Mouse (Mus musculus) heart, postnatal 25 days (tissue): ENCODE measurements around the gene Trpm8. TPM values are rescaled to one million over a fixed set of nuclear protein-coding genes. Genes with fewer than 3 reads are reported as not detected.

ENCODE experiments used
- DNase-seq: peaks from one replicate; pipeline ENCODE4 v3.0.0; 2022; ENCODE audit warnings: low spot score
- intact Hi-C: fragments of 180-260 bp; cut with DNase I; formaldehyde crosslinking; loops from one replicate; pipeline ENCODE4 v1.15.1; 2025
- total RNA-seq, 2 experiments: library from RNA; stranded (reverse); gene quantifications; 2 replicates each; pipeline ENCODE4 v1.2.3; 2021

Trpm8 gene
- total RNA-seq, 2 experiments from 2014 or later = not detected

DNA sequence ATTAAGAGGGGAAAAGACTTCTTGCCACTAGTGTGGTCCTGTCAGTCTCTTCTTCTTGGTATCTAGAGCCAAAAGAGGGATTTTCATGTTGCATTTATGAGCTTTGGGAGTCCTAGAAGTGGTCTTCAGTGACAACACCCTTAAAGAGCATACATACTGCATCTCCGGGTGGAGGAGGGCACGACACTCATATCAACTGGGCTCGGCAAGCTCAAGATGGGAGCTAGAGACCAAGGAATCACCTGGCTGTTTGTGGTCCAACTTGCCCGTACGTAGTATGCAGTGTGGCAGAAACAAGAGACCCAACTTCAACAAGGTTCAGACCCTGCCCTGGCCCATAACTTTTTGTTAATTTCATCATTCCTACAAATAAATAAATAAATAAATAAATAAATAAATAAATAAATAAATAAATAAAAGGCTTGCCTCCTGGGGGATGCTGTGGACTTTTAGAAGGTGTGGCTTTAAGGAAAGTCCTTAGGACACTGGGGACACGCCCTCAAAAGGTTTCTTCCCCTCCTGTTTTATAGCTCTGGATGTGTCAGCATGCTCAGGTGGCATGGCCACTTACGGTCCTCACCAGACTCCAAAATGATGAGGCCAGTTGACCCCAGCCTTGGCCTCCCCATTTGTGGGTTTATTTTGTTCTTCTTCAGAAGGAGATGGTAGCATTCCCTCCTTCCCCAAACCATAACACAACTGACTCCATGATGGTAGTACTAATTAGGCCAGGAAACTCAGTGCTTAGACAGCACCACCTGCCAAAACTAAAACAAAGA lies 20.2 kb downstream of the Trpm8 start:
- intact Hi-C loops = no loop called here

DNA sequence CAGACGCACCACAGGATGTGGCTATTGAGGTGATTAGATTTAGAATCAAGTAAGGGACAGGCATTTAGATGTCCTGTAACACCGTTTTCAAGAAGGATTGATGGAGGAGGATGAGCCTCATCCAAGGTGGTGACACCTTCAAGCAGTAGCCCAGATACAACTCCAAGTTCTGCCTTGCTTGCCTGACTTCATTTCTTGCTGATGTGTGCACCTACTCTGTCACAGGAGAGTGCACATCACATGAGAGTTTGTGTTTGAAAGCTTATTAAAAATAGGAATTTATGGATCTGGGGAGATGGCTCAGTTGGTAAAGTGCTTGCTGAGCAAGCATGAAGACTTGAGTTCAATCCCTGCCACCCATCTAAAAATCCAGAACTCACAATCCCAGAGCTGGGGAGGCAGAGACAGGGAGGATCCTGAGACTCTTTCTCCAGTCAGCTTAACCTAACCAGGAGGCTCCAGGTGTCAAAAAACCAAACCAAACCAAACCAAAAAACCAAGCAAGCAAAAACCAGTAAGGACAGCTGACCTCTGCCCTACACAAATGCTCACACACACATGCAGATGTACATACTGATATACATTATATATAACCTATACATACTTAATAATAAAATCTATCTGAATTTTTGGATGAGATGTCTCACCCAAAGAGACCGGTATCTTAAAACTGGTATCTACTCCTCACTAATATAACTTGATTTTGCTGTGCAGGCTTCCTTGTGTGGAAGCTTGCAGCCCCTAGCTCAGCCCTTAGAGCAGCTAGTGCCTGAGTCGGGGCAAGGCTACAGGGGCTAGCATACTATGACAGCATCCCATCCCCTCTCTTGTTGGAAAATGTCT lies 21.4 kb downstream of the Trpm8 start:
- intact Hi-C loops = no loop called here
- no peak for DNase-seq

More for the DNA sequence above, 20.2 kb downstream of the Trpm8 start:
- no peak for DNase-seq

DNA sequence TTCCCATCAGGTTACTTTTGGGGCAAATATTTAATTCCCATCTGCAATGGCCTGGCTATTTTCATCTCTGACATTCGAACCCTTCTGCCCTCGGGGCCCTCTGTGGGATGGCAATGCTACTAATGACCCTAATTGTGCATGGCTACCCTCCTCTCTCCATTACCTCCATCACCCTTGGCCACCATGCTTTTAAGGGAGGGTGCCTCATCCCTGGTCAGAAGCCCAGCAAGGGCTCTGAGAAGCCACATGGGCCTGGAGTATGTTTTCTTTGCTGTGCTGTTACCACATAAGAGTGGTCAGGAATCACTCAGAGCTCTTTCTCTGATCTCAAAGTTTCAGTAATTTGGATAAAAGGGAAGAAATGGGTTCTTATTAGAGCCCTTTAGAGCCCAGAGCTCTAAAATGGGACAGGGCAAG lies 22.1 kb downstream of the Trpm8 start:
- intact Hi-C loops = no loop called here
- no peak for DNase-seq

DNA sequence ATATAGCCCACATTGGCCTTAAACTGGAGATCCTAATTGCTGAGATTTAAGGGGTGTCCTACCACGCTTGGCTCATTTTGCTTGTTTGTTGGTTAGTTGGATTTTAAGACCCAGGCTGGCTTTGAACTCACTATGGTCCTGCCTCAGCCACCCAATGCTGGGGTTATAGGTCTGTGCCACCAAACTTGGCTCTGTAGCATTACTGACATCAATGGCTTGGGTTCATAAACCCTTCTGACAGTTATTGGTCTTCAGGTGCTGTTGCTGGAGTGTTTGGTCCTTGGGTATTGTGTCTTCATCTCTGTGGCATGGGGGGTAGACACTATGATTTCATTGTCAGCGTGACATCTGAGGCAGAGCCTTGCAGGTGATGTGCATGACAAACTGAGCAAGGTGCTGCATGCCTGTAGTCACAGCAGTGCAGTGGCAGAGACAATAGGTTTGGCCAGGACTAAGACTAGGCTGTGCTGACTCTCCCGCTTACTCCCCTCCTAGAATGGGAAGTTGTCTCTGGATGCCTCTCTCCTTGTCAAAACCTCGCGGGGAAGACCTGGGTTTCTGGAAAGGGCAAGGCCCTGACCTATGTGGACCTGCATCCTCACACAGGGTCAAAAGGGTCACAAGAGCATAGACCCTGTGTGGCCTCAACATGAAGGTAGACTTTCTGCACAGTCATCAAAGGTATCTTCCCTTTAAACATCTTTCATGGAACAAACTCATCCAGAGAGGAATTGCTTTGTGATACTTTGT lies 23.0 kb downstream of the Trpm8 start:
- intact Hi-C loops = no loop called here
- DNase-seq = no peak

DNA sequence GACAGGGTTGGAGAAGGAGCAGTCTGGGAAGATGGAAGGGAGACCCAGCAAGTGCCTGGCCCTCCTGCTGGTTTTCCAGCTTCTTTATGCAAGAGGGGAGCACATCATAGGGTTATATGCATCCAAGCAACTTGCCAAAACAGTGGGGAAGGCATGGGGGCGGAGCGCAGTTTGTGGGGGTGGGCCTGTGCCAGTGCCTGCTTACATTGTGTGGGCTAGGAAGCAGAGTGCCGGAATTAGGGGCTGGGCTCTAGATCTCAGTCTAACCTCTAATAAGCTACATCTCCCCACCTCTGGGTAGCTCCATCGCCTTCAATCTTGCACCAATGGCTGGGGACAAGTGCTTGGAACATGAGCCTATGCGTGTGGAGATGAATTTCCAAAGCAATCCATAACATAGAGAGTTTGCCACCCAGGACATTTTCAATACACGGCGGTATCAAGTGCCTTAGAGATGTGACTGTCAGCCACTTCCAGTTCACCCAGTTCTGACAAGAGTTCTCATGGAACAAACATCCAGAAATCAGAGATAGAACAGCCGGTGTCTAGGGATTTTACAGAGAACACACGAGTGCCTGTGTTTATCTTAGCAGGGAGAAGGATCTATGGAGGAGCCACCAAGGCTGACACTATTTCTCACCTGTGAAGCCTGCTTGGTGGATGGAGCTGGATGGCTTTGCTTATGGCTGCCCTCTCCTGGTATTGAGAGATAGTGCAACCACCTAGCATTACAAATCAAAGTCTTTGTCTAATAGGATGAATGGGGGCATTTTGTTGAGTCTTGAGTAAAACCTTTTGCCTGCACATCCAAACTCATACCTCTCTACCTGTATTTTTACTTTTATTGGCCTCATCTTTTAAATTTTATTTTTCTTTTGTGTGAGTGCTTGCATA lies 23.9 kb downstream of the Trpm8 start:
- intact Hi-C loops = no loop called here
- DNase-seq = no peak

DNA sequence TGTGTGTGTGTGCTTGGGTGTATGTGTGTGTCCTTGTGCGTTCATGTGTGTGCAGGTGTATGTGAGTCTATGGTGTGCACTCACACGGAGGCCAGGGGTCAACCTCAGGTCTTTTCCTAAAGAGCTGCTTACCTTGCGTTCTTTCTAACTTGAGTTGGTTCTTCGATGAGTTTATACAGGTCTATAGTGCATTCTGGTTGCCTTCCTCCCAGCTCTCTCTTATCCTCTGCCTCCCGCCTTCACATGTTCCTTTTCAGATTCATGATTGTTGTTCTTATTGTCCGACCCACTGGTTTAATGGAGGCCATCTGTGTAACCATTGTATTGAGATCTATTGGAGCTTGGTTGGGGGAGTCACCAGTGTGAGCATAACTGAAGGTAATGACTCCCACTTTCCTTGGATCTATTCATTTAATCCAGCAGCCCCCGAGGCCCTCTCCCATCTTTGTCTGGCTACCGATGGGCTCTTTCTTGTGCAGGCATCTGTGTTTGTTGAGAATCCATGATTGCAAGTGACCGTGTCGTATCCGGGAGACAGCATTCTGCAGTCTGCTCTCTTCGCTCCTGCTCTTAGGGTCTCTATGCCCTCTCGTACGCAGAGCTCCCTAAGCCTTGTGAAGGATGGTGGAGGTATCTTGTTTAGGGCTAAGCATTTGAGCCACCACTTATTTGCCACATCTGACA lies 24.7 kb downstream of the Trpm8 start:
- no peak for DNase-seq
- intact Hi-C loops = no loop called here

DNA sequence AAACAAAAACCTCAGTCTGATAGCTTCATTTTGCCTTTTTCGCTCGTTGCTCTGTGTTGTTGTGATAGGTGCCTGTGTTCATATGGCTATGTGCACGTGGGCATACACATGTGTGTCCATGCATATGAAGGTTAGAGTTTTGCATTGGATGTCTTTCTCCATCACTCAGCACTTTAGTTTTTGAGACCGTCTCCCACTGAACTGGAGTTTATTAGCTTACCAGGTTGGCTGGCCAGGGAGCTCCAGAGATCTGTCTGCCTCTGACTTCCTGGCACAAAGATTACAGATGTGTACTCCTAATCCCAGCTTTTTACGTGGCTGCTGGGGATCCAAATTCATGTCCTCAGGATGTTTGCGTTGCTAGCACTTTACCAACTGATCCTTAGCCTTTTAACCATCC lies 26.3 kb downstream of the Trpm8 start:
- no peak for DNase-seq
- intact Hi-C loops = no loop called here

DNA sequence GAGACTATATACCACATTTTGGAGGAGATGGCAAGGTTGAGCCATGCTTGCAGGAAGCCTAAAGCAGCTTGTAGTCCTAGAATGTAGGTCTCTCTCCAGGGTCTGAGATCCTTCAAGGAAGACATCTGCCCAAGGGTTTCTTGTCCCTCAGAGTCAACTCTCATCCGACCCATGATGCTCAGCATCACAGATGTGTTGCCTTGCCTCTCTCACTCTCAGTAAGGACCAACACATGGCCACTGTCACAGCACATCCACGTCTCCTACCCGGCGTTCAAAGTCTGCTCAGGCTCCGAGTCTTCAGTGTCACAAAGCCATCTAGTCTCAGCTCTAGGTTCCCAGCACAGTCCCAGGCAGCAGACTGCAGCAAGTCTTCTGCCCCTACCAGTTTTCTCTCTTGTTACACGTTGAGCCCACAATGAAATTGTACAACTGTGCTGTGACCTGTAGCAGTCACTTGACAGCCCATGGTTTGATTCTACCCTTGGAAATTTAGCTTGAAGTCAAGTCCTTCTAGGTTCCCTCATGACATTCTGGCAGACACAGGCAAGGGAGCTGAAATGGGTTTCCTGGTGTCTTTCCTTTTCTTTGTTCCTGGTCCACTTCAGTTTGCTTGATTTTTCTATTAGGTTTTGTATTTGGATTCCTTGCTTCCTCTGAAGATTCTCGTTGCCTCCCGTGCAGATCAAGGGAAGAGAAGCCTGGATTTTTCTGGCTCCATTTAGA lies 27.0 kb downstream of the Trpm8 start:
- no peak for DNase-seq
- intact Hi-C loops = no loop called here

DNA sequence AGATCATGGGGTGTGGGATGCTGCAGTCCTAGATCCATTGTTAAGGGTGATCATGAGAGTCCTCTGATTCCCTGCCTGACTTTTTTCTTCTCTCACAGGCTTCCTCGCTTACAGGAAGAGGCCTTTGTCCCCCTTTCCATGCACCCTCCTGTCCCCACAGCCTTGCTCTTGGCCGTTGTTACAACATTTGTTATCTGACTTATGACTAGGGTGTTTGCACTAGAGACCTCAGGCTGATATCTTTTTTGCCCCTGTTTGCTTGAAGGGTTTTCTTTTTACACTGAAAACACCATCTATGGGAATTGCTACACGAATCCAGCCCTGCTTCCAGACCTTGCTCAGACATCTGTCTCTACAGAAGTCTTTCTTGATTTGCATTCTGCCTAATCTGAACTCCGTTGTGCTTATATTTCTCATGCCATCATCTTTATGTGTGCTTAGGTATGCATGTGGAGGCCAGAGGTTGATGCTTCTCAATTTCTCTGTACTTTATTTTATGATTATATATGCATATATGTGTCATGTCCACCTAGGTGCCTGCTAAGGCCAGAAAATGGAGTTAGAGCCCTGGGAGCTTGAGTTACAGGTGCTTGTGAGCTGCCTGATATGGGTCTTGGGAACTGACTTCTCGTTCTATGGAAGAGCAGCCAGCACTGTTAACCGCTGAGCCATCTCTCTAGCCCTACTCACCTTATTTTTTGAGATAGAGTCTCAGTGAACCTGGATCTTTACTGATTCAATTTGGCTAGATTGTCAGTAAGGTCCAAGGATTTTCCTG lies 27.7 kb downstream of the Trpm8 start:
- no peak for DNase-seq
- intact Hi-C loops = no loop called here

DNA sequence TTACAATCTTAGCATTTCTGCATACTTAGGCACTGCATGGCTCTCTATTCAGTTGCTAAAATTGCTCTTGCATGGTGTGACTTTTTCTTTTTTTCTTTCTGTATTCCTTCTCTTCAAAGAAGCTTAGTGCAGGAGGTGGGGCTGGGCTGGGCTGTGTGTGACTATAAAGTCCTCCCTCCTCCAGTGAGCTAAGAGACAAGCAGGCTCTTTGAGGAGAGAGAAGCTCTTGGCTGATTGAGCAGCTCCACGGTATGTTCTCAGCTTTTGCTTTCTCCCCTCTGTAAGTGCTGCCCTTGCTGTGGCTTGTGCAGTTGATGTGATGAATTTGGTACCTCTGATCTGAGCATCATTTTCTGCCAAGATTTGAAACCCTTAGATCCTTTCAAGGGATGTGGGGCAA lies 29.1 kb downstream of the Trpm8 start:
- no peak for DNase-seq
- intact Hi-C loops = no loop called here

DNA sequence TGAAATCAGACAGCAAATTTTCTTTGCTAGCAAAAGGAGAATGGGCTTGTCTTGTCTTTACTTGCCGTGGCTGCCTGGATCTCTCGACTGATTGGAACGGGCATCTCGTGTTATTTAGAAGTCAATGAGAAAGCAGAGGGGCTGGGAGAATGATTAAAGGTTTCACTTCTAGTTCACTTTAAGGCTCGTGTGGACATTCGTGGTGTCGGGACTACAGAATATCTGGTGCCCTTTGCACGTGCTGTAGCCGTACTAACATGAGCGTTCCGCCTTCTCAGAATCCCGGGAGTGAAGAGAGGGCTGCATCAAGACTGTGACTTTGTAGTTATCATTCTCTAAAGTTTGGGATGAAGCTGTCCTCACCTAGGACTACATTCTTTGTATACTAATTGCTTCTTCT lies 29.7 kb downstream of the Trpm8 start:
- intact Hi-C loops = no loop called here

DNA sequence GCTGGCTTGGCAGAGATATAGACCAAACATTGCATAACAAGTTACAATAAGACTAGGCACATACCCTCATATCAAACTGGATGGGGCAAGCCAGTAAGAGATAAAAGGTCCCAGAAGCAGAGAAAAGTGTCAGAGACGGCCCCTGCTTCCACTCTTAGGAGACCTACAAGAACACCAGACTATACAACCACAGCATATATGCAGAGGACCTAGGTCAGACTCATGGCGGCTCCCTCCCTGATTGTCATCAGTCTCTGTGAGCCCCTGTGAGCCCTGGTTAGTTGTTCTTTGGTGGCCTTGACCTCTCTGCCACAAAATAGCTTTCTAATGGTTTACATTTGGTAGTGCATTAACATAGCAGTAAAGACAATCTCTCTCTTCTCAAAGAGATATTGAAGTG lies 31.6 kb downstream of the Trpm8 start:
- no peak for DNase-seq
- intact Hi-C loops = no loop called here

More for the DNA sequence above, 29.7 kb downstream of the Trpm8 start:
- DNase-seq = no peak

DNA sequence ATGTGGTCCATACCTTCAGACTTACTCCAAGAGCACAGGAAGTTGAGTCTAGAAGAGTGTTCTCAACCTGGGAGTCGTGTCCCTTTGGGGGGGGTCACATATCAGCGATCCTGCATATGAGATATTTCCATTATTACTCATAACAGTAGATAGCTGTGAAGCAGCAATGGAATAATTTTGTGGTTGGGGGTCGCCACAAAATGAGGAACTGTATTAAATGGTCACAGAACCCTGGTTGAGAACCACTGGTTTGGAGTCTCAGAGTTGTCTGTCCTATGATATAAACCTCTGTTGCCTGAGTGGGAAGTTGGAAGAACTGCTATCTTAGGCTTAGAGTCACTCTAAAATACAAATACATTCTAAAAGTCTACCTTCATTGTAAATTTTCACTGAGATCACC lies 32.4 kb downstream of the Trpm8 start:
- DNase-seq = no peak
- intact Hi-C loops = no loop called here

DNA sequence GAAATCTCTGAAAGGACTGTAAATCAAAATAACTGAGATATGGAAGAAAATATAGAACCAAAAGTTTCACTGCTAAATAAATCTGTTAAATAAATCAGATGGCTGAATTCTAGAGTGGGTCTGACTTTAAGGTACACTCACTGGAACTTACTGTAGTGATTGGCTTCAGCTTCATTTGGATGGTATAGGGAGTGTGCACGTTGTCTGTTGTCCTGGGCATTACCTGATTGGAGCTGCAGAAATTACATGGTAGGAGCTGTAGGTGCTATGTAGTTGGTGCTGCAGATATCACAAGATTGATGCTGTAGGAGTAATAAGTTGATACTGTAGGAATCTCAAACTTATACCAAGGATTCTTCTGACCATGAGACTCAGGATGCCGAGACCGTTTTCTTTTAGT lies 32.9 kb downstream of the Trpm8 start:
- DNase-seq = no peak
- intact Hi-C loops = no loop called here

DNA sequence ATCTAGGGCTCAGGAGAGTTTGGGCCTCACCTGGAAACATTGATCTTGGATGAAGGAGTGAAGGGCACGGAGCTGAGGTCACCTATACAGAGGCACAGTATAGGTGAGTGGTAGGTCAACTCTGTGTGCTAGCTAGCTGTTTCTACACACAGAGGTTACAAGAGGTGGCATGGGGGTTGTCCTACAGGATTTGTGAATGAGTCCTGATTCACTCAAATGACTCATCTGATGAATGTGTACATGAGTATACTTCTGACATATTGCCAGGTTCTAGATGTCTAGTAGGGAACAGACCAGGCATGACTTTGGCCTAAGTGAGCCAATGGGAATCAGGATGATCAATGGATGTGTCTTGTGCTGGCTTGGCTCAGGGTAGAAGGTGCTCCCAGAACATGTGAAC lies 39.8 kb downstream of the Trpm8 start:
- intact Hi-C loops = no loop called here

DNA sequence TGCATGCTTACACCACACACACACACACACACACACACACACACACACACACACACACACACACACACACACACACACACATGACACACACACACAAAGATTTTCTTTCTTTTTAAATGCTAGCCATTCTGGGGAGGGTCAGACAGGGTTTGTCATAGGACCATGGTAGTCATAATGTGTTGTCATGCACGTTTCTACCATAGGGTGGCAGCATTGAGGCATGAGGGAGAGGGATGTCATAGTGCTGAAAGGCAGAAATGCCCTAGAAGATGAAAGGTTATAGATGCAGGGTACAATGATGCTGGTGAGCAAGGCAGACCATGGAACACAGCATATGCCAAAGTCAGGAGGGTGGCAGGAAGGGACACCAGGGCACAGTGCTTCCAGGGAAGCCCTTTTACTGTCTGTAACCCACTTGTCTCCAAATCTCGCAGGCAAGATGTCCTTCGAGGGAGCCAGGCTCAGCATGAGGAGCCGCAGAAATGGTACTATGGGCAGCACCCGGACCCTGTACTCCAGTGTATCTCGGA lies 41.1 kb downstream of the Trpm8 start:
- intact Hi-C loops = no loop called here
- DNase-seq = no peak

More for the DNA sequence above, 39.8 kb downstream of the Trpm8 start:
- DNase-seq = no peak

DNA sequence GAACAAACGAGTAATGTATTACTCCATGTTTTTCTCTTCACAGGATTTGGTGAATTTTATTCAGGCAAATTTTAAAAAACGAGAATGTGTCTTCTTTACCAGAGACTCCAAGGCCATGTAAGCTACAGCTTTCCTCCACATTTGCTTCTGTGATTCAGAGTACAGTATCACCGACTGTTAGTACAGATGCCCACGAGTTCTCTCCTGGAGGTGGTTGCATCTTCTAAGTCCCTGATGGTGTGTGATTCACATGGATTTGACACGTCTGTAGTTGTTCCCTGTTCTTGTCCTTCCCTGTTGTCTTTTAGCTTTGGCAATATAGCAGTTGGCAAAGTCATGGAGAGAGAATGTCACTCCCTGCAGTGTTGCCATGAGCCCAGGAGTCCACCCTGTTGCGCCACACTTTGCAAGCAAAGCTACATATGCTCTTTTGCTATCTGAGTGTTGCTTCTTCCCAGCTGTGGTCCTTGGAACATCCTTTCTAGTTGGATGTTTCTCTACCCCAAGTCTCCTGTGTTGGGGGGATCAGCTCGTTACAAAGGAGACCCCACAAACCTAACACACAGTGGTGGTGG lies 43.4 kb downstream of the Trpm8 start:
- DNase-seq = no peak

More for the DNA sequence above, 43.4 kb downstream of the Trpm8 start:
- intact Hi-C loops = no loop called here
